Mouse (Mus musculus) spleen, postnatal 0 days (tissue): ENCODE results near the gene Inava. TPM values are rescaled to one million over a fixed set of nuclear protein-coding genes. Genes with fewer than 3 reads are reported as not detected.

Source experiments
- polyA plus RNA-seq: library from polyadenylated mRNA; unstranded; fragments of >200 nt; fragmentation: Nextera tagmentation; extraction: Ambion mirVana; gene quantifications from 2 replicates; pipeline ENCODE4 v1.2.1, GENCODE M21; 2015

Inava gene
- 0.11 TPM in 1 of 2 replicates, not detected in the other for polyA plus RNA-seq

DNA sequence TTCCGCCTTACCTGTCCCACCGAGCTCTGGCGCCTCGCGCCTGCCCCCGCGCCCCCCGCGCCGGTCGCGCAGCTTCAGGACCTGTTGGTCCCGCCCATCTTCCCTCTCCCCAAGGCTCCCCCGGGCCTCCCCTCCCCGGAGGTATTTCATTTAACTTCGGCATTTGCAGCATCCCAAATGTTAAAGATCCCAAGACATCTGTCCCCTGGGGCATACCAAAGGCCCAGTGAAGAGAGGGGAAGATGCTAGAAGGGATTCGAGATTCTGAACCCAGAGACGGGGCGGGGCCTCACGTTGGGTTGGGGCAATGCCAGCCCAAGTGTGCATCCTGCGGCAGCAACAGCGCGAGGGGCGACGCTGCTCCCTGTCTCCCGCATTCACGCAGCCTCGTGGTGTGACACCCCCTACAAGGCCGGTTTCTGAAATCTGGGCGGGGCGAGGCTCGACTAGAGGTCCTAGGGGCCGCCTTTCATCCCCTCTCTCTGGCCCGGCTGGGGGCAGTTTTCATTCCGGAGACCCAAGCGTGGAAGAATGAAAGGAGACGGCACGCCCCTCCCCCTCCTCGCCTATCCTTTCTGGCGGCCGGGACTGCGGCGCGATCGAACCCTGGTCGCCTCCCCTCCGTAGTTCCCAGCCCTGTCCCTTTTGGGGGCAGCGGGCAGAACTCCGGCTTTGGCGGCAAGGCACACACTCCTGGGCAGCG lies at the start of gene Inava:
Gene Inava (minus strand): TSS at position 373 of the 703 bp plus-strand sequence.

DNA sequence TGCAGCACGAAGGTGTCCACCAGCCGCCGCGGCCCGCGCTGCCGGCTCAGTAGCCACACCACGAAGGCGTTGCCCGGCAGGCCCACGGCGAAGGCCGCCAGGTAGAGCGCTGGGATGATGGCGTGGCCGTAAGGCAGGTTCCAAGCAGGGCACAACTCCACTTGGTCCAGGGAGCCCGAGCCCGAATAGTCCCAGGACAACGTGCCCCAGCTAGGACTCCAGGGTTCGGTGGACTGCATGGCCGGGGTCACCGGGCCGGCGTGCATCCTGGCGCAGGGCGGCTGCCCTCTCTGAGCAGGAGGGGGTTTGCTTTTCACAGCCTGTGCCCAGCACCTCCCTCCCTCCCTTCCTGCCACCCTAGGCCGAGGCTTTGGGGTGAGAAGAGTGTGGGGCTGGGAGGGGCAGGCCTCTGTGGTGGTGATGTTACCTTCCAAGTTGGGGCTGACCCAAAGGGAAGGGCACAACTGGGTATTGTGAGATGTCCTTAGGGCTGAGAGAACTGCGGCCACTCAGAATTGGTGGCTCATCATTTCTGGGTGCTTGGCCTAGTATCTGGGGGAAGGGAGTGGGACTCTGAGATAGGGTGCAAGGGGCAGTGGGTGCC lies 26.7 kb upstream of the Inava start, which contains the start of gene Gpr25:
Gene Gpr25 (minus strand): TSS at position 239 of the 604 bp plus-strand sequence.

DNA sequence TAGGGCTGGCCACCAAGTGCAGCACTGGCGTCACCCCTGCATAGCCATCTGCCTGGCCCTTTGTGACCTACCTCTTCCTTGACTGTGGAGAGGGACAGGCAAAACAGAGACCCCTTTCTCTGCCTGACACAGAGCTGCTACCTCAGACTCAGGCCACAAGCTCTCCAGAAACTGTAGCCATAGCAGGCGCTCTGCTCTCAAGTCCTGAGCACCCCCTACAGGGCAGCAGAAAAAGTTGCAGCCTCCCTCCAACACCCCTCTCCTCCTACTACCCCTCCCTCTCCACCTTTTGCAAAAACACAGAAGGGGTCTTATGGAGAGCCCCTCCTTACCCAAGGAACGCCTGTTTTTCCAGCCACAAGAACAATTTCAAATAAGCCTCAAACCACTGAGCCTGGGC lies 21.3 kb downstream of the Inava start, which contains the start of gene Mroh3:
Gene Mroh3 (minus strand): TSS at position 26 of the 400 bp plus-strand sequence.

Other genes starting within 250 kb of the Inava start
- gene Igfn1, start 227.9 kb downstream of the Inava start, polyA plus RNA-seq = not detected in 2 replicates
- gene Tmem9, start 226.1 kb downstream of the Inava start, polyA plus RNA-seq = 62.6 and 70.5 TPM in 2 replicates
- not detected in 2 replicates for gene Ascl5, start 183.5 kb downstream of the Inava start, polyA plus RNA-seq
- gene Cacna1s, start 181.5 kb downstream of the Inava start, polyA plus RNA-seq = 0.05 and 0.08 TPM in 2 replicates
- gene Kif21b, start 102.9 kb downstream of the Inava start, polyA plus RNA-seq = 3.3 and 4.3 TPM in 2 replicates
- not detected in 2 replicates for gene Mroh3, start 21.4 kb downstream of the Inava start, polyA plus RNA-seq
- not detected in 2 replicates for gene Gpr25, start 26.6 kb upstream of the Inava start, polyA plus RNA-seq
- gene Camsap2, start 111.8 kb upstream of the Inava start, polyA plus RNA-seq = 8.9 and 10.2 TPM in 2 replicates
- 7.4 and 7.9 TPM in 2 replicates for gene Ddx59, start 181.0 kb upstream of the Inava start, polyA plus RNA-seq
- gene Kif14, start 232.1 kb upstream of the Inava start, polyA plus RNA-seq = 5.7 TPM in 2 replicates